Mouse (Mus musculus) kidney, adult 2 months (tissue): ENCODE data around the gene Isy1.

Experiments
- CTCF ChIP-seq: fragments of 200-500 bp; conservative IDR thresholded peaks from 2 replicates; pipeline ENCODE4 v1.5.1; 2011; ENCODE audit warnings: low read depth, mild to moderate bottlenecking, control low read depth, low read length, moderate library complexity, mixed read lengths; ENCODE audit not compliant: insufficient read depth, insufficient read length
- POLR2A ChIP-seq: fragments of 200-500 bp; IDR thresholded peaks from one replicate; pipeline ENCODE4 v1.6.1; 2011; ENCODE audit warnings: low read depth, low read length, control low read depth

GRCm38 (mm10) chr6:87814486-87814885 lies 24.1 kb downstream of the Isy1 start:
- no peak for TF ChIP-seq CTCF
- no peak for TF ChIP-seq POLR2A
